Comparison of ENCODE assay signal across 23 mouse cellular contexts in genomic region chr13:32957917-32958316, GRCm38 (mm10). TPM values are rescaled to one million over a fixed set of nuclear protein-coding genes. Genes with fewer than 3 reads are reported as not detected.
DNase-seq lines count a peak whose midpoint lies in the region; ATAC-seq and TF ChIP-seq lines count a peak whose summit lies in the region.
"Had no signal": no experiment of that assay in that cellular context is flagged by ENCODE, and none has a peak within 500 bp of the region (broad histone marks: within the 10 kb centered on the region; RNA-seq: fewer than 3 reads in every experiment).

No protein-coding gene starts in this region.

- H3K36me3 ChIP-seq in heart, embryonic 11.5 days (ENCODE audit: control insufficient read depth, insufficient read depth, low read length) = no peaks in the 10 kb centered on the region
- no peaks in the 10 kb centered on the region for H3K36me3 ChIP-seq in lung, embryonic 15.5 days
- no peaks in the 10 kb centered on the region for H3K36me3 ChIP-seq in heart, postnatal 0 days (replicated peaks; ENCODE audit: control insufficient read depth, insufficient read depth, low read length)
- H3K36me3 ChIP-seq in hindbrain, embryonic 13.5 days = no peaks in the 10 kb centered on the region
- H3K36me3 ChIP-seq: embryonic facial prominence, embryonic 13.5 days; limb, embryonic 15.5 days; neural tube, embryonic 12.5 days had no signal

- no peak for TF ChIP-seq EP300 in heart, postnatal 0 days (IDR thresholded peaks at IDR 0.05; ENCODE audit: low read depth)

- H3K4me3 ChIP-seq in heart, embryonic 11.5 days (ENCODE audit: low read depth, low read length) = no peak overlapping the region
- H3K4me3 ChIP-seq in lung, embryonic 15.5 days = no peak overlapping the region
- H3K4me3 ChIP-seq in heart, postnatal 0 days (ENCODE audit: low read depth, low read length) = no peak overlapping the region
- H3K4me3 ChIP-seq in hindbrain, embryonic 13.5 days = no peak overlapping the region
- H3K4me3 ChIP-seq: embryonic facial prominence, embryonic 13.5 days; gastrocnemius, adult 2 months; limb, embryonic 15.5 days; neural tube, embryonic 12.5 days had no signal

- ATAC-seq in heart, embryonic 11.5 days (replicated peaks; ENCODE audit: insufficient number of reproducible peaks, low FRiP score, low TSS enrichment) = no peak
- no peak for ATAC-seq in lung, embryonic 15.5 days (ENCODE audit: borderline replicate concordance, extremely low read depth, low FRiP score, low TSS enrichment)
- ATAC-seq in heart, postnatal 0 days (ENCODE audit: insufficient read depth, low read depth) = peak; percentile 75
- no peak for ATAC-seq in hindbrain, embryonic 13.5 days (ENCODE audit: low FRiP score)
- ATAC-seq: hindbrain, postnatal 0 days had no signal

- H3K9ac ChIP-seq in heart, embryonic 11.5 days (ENCODE audit: low read depth, low read length) = no peak overlapping the region
- no peak overlapping the region for H3K9ac ChIP-seq in lung, embryonic 15.5 days
- no peak overlapping the region for H3K9ac ChIP-seq in heart, postnatal 0 days (replicated peaks; ENCODE audit: low read depth, low read length)
- no peak overlapping the region for H3K9ac ChIP-seq in hindbrain, embryonic 13.5 days
- H3K9ac ChIP-seq: embryonic facial prominence, embryonic 13.5 days; limb, embryonic 15.5 days; neural tube, embryonic 12.5 days had no signal

- 0 out of 2 replicates have a peak, but pooled peaks cover 13% of the 10 kb centered on the region for H3K4me1 ChIP-seq in heart, embryonic 11.5 days (ENCODE audit: control insufficient read depth, insufficient read depth, low read length)
- no peaks in the 10 kb centered on the region for H3K4me1 ChIP-seq in lung, embryonic 15.5 days
- H3K4me1 ChIP-seq in heart, postnatal 0 days (ENCODE audit: control insufficient read depth, insufficient read depth) = peaks cover 13% of the 10 kb centered on the region
- H3K4me1 ChIP-seq in hindbrain, embryonic 13.5 days (replicated peaks) = no peaks in the 10 kb centered on the region
- H3K4me1 ChIP-seq: embryonic facial prominence, embryonic 13.5 days; limb, embryonic 15.5 days; neural tube, embryonic 12.5 days had no signal

- no peak for TF ChIP-seq CTCF in heart, postnatal 0 days (IDR thresholded peaks at IDR 0.05; ENCODE audit: low read depth)

- WGBS in heart, embryonic 11.5 days (ENCODE audit: insufficient replicate concordance) = 46% methylated on average over 4 of the region's 4 CpGs
- WGBS in lung, embryonic 15.5 days = 43% methylated on average over 4 of the region's 4 CpGs
- WGBS in heart, postnatal 0 days = 18% methylated on average over 4 of the region's 4 CpGs
- WGBS in hindbrain, embryonic 13.5 days = 79% methylated on average over 4 of the region's 4 CpGs

- H3K9me3 ChIP-seq in heart, embryonic 11.5 days (replicated peaks; ENCODE audit: control insufficient read depth, low read length) = 0 out of 2 replicates have a peak, but pooled peaks cover 2% of the 10 kb centered on the region
- no peaks in the 10 kb centered on the region for H3K9me3 ChIP-seq in lung, embryonic 15.5 days
- no peaks in the 10 kb centered on the region for H3K9me3 ChIP-seq in heart, postnatal 0 days (replicated peaks; ENCODE audit: control insufficient read depth, low read length)
- H3K9me3 ChIP-seq in hindbrain, embryonic 13.5 days = no peaks in the 10 kb centered on the region
- H3K9me3 ChIP-seq: embryonic facial prominence, embryonic 13.5 days; limb, embryonic 15.5 days; neural tube, embryonic 12.5 days had no signal

- no peaks in the 10 kb centered on the region for H3K27me3 ChIP-seq in heart, embryonic 11.5 days (ENCODE audit: control insufficient read depth, insufficient read depth, low read length)
- H3K27me3 ChIP-seq in lung, embryonic 15.5 days = no peaks in the 10 kb centered on the region
- no peaks in the 10 kb centered on the region for H3K27me3 ChIP-seq in heart, postnatal 0 days (ENCODE audit: control insufficient read depth, insufficient read depth, low read length)
- no peaks in the 10 kb centered on the region for H3K27me3 ChIP-seq in hindbrain, embryonic 13.5 days
- H3K27me3 ChIP-seq: embryonic facial prominence, embryonic 13.5 days; limb, embryonic 15.5 days; neural tube, embryonic 12.5 days had no signal

- H3K27ac ChIP-seq in heart, embryonic 11.5 days (ENCODE audit: low read depth, low read length) = peak overlapping the region; percentile 50
- 0 out of 2 replicates have a peak overlapping the region, but pooled peaks have one; percentile 22 for H3K27ac ChIP-seq in lung, embryonic 15.5 days
- H3K27ac ChIP-seq in heart, postnatal 0 days (ENCODE audit: low read depth) = peak overlapping the region; percentile 78
- no peak overlapping the region for H3K27ac ChIP-seq in hindbrain, embryonic 13.5 days
- H3K27ac ChIP-seq: embryonic facial prominence, embryonic 13.5 days; gastrocnemius, adult 2 months; hindbrain, postnatal 0 days; limb, embryonic 15.5 days; neural tube, embryonic 12.5 days had no signal

- no peak for DNase-seq in heart, postnatal 4 days
- no peak for DNase-seq in lung, postnatal 14 days
- peak; percentile 47 for DNase-seq in heart, postnatal 0 days (ENCODE audit: low spot score)
- DNase-seq in natural killer cell, adult 2 months (ENCODE audit: low spot score in 2 of 2) = no peak
- DNase-seq: cerebellum, adult 9-11 months; gastrocnemius, adult 2 months; kidney, adult 11 months; right cerebral cortex, postnatal 14 days; thymus, postnatal 14 days had no signal

- H3K4me2 ChIP-seq in heart, embryonic 11.5 days = no peak overlapping the region
- no peak overlapping the region for H3K4me2 ChIP-seq in lung, embryonic 15.5 days
- H3K4me2 ChIP-seq in heart, postnatal 0 days (ENCODE audit: low read depth, low read length) = no peak overlapping the region
- no peak overlapping the region for H3K4me2 ChIP-seq in hindbrain, embryonic 13.5 days
- H3K4me2 ChIP-seq: embryonic facial prominence, embryonic 13.5 days; limb, embryonic 15.5 days; neural tube, embryonic 12.5 days had no signal

RNA-seq across cellular contexts. Expression of gene Serpinb6b, which starts 7.1 kb away (rescaled TPM):
- polyA plus RNA-seq in heart, embryonic 11.5 days (2014; fragmentation: Nextera tagmentation; extraction: Ambion mirVana) = 15.7 and 19.3 TPM in 2 replicates
- 10 to 100 TPM; 21.8 to 25.0 TPM for total RNA-seq in heart, postnatal 4 days (2021)
- polyA plus RNA-seq in lung, embryonic 15.5 days (2015; fragmentation: Nextera tagmentation; extraction: Ambion mirVana) = 34.5 and 34.6 TPM in 2 replicates
- total RNA-seq in heart, postnatal 0 days (2014; rRNA removed; ENCODE audit: low replicate concordance) = 46.1 and 66.6 TPM in 2 replicates
- polyA plus RNA-seq in heart, postnatal 0 days (2015; fragmentation: Nextera tagmentation; extraction: Ambion mirVana) = 23.4 and 30.8 TPM in 2 replicates
- polyA plus RNA-seq in hindbrain, embryonic 13.5 days (2015; fragmentation: Nextera tagmentation; extraction: Ambion mirVana) = 1.4 and 2.0 TPM in 2 replicates

RNA-seq across cellular contexts. Expression of gene Serpinb9, which starts 45.1 kb away (rescaled TPM):
- 5.8 and 7.9 TPM in 2 replicates for polyA plus RNA-seq in heart, embryonic 11.5 days (2014; fragmentation: Nextera tagmentation; extraction: Ambion mirVana)
- 1 to 10 TPM; 6.8 TPM for total RNA-seq in heart, postnatal 4 days (2021)
- polyA plus RNA-seq in lung, embryonic 15.5 days (2015; fragmentation: Nextera tagmentation; extraction: Ambion mirVana) = 32.3 and 36.3 TPM in 2 replicates
- total RNA-seq in heart, postnatal 0 days (2014; rRNA removed; ENCODE audit: low replicate concordance) = 3.9 and 5.5 TPM in 2 replicates
- 6.3 and 7.9 TPM in 2 replicates for polyA plus RNA-seq in heart, postnatal 0 days (2015; fragmentation: Nextera tagmentation; extraction: Ambion mirVana)
- polyA plus RNA-seq in hindbrain, embryonic 13.5 days (2015; fragmentation: Nextera tagmentation; extraction: Ambion mirVana) = 1.3 and 1.8 TPM in 2 replicates

RNA-seq across cellular contexts. Expression of gene Serpinb1c, which starts 59.9 kb away (rescaled TPM):
- 0.16 and 0.31 TPM in 2 replicates for polyA plus RNA-seq in heart, embryonic 11.5 days (2014; fragmentation: Nextera tagmentation; extraction: Ambion mirVana)
- total RNA-seq in heart, postnatal 4 days (2021) = 1 to 10 TPM in 1 of 2 experiments, under 1 TPM in 1; 0.86 to 1.2 TPM
- polyA plus RNA-seq in lung, embryonic 15.5 days (2015; fragmentation: Nextera tagmentation; extraction: Ambion mirVana) = not detected in 2 replicates
- total RNA-seq in heart, postnatal 0 days (2014; rRNA removed; ENCODE audit: low replicate concordance) = not detected in 2 replicates
- polyA plus RNA-seq in heart, postnatal 0 days (2015; fragmentation: Nextera tagmentation; extraction: Ambion mirVana) = 0.16 and 0.25 TPM in 2 replicates
- polyA plus RNA-seq in hindbrain, embryonic 13.5 days (2015; fragmentation: Nextera tagmentation; extraction: Ambion mirVana) = not detected in 2 replicates
- total RNA-seq: ES-E14; hindbrain, postnatal 0 days; layer of hippocampus, postnatal 25 days; left cerebral cortex, postnatal 25 days had no signal
- polyA plus RNA-seq: embryonic facial prominence, embryonic 13.5 days; hindbrain, postnatal 0 days; large intestine, adult 2 months; limb, embryonic 15.5 days; liver, embryonic 16.5 days; neural tube, embryonic 12.5 days; spleen, adult 2 months; stomach, embryonic 16.5 days had no signal
